Mouse (Mus musculus) stomach, postnatal 0 days (tissue): ENCODE measurements around the gene Gal3st2.
"Not testable (repeated sequence)": the region's sequence is repeated elsewhere in the genome, so short reads cannot be mapped to it uniquely, and the experiment has no call there.

Source experiments
- CTCF ChIP-seq: IDR thresholded peaks from 2 replicates; pipeline ENCODE4 v1.5.1; 2016; ENCODE audit warnings: antibody characterized with exemption, low read depth, mild to moderate bottlenecking, moderate library complexity
- EP300 ChIP-seq: optimal IDR thresholded peaks from 2 replicates; pipeline ENCODE3; 2016; ENCODE audit warnings: antibody characterized with exemption

DNA sequence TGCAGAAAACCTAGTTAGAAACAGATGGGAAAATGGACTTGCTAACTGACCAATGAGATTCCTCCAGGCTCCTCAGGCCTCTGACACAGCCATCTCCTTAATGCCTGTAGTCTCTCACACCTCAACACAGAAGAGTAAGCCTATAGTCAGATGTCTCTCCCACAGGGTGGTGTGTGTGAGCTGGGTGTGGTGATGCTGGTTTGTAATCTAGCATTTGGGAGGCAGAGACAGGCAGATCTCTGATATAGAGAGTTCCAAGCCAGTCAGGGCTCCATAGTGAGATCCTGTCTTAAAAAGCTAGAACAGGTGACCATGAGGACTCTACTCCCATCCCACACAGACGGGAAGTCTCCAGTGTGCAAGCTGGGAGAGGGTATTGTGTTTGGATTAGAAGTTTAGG lies 57.7 kb downstream of the Gal3st2 start:
- TF ChIP-seq CTCF, EP300: not testable (repeated sequence)
